Mouse (Mus musculus) embryo, embryonic 11.5 days (tissue): ENCODE data around the gene Rag1.

Source experiments
- DNase-seq: peaks from one replicate; pipeline ENCODE4 v3.0.0-alpha.2; 2012; ENCODE audit warnings: low read depth, low spot score

The Rag1 gene

GRCm38 (mm10) chr2:101638979-101639839, 10.1 kb downstream of the Rag1 start:
- peak; percentile 41 for DNase-seq

DNA sequence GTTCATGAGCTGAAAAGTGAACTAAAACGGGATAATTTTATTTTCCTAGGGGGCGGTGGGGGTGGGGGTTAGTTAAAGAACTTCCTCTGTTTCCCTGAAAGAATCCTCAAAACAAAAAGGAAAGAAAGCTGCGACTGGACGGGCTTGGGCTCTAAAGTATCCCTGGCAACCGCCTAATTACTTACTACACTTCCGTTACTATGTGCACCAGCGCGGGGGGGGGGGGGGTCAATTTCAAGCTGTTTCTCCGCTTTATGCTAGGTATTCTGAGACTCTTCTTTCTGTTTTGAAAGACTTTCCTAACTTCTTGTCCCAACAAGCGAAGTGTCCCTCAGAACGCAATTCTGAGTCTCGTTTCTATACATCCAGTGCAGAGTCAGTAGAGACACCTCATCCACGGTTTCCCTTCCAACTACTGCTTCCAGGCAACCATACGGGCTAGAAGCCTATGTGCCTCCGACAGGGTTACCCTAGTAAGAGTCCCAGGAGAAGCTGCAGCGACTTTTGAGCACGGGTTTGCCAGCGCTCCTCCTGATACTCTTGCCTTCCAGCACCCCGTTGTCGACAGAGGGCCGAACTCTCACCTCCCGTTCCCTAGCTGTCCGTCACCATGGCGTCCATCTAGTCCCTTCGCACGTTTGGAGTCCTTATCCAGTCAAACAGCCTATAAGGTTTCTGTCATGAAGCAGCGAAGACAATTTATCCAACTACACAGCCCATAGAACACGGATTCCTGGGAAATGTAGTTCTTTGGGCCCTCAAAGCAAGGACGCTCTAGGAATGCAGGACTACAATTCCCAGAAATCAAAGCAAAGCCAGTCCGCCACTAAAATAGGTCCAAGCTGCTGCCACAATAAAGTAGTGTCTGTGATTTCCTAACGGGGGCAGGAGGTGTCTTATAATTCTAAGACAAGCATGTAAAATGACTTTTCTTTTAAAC, 20.7 kb downstream of the Rag1 start:
- peak; percentile 91 for DNase-seq

GRCm38 (mm10) chr2:101627227-101627626, 22.1 kb downstream of the Rag1 start:
- DNase-seq = no peak

GRCm38 (mm10) chr2:101624526-101624925, 24.8 kb downstream of the Rag1 start, which contains the start of gene Rag2:
Rag2 (plus strand) TSS chr2:101624718.
- no peak for DNase-seq

- no peak for DNase-seq
Measured at GRCm38 (mm10) chr2:101624011-101624410, 25.3 kb downstream of the Rag1 start.

- no peak for DNase-seq
Measured at GRCm38 (mm10) chr2:101623042-101623441, 26.3 kb downstream of the Rag1 start.

- DNase-seq = no peak
Measured at GRCm38 (mm10) chr2:101621611-101622010, 27.7 kb downstream of the Rag1 start.

DNA sequence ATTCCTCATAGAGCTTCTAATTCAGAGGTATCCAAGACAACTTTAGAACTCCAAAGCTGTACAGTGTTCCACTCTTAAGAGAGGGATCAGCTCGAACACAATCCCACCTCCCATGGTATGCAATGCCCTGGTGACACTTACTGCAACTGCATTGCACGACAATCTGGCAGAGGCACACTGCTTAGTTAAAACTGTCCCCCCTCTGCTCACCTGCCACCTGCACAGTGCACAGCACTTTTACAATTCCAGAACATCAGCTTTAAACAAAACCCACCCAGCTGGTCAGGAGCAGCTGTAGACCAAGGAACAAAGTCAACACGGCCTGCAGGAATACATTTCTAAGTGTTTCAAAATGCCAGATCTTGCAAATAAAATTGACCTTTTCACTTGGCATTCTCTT, 28.4 kb downstream of the Rag1 start:
- no peak for DNase-seq

- no peak for DNase-seq
Measured at GRCm38 (mm10) chr2:101618373-101618772, 30.9 kb downstream of the Rag1 start.

DNA sequence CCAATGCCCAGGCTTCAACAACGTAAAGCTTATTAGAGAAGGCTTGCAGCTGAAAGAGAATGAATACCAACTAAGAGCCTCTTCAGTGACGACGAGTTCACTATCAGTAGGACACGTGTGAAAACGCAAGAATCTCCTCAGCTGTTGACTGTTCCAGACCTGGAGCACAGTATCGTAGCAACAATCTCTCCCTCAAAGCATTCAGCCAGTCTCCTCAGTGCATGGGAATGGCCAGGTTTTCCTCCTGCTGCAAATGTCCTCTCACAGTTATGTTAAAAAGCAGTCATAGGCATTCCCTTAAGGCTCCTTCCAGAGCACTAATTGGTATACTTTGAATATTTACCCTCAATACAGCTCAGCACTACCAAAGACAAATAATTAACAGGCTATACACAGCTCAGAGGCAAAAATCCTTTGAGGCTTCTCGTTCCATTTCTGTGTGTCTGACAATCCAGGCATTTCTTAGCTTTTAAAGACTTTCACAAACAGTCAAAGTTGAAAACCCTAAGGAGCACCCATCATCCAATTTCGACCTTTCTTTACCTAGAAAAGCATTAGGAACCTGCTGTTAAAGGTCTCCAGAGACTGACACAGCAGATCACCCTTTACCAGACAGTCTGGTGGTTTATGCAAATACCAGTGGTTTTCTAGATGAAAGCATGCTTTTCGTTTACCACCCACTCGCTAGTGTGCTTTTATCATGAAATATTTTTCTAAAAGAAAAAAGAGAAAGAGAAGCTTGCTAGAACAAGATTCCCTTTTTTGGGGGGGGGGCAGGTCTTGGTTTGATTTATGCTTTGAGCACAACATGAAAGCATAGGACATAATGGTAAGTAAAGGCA, 33.6 kb downstream of the Rag1 start:
- no peak for DNase-seq

- no peak for DNase-seq
Measured at GRCm38 (mm10) chr2:101610861-101611260, 38.4 kb downstream of the Rag1 start.

DNA sequence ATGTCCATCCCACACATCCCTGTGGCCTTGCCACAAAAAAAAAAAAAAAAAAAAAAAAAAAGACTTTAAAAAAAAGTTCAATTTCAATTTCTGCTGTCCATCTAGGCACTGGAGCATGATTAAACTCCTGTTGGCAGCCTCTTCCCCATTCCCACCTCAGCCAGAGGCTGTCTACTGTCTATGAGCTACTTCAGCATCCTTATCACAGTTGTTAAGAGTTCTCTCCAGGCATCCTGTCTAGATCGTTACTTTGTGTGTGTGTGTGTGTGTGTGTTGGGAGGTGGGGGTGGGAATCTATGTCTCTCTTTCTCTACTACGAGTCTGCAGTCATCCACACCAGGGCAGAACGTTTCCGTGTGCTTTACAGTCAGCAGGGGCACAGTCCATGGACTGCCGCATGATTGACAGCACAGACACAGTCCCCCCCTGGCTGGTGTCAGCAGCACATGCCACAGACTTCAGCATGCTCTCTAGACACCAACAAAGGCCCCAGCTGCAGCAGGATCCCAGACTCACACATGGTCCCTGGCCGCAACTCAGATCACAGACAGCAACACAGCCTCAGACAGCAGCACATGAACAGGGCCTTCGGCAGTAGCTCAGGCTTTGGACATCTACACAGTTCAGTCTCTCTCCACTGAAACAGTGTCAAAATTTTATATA, 40.9 kb downstream of the Rag1 start:
- DNase-seq = no peak

- DNase-seq = no peak
Measured at GRCm38 (mm10) chr2:101603099-101603498, 46.2 kb downstream of the Rag1 start.

- no peak for DNase-seq
Measured at GRCm38 (mm10) chr2:101600703-101601102, 48.6 kb downstream of the Rag1 start.

- DNase-seq = no peak
Measured at GRCm38 (mm10) chr2:101598190-101599181, 50.8 kb downstream of the Rag1 start.

GRCm38 (mm10) chr2:101597186-101597585, 52.1 kb downstream of the Rag1 start:
- DNase-seq = no peak

DNA sequence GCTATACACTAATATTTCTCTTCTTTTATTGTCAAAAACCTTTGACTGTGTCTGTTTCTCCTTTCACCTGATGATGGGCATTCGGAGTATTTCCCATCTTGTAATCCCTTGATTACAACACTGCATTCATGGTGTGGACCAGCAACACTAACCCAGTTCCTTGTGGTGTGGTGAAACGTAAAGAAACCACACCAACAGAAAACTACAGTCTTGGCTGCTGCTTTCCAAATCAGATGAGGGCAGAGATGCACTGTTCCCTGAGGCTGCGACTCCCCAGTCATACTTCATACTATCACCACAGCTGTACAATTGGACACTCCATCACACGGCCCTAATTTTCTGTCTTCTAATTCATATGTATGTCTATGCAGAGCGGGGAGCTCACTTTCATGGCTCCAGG, 54.6 kb downstream of the Rag1 start:
- DNase-seq = no peak

DNA sequence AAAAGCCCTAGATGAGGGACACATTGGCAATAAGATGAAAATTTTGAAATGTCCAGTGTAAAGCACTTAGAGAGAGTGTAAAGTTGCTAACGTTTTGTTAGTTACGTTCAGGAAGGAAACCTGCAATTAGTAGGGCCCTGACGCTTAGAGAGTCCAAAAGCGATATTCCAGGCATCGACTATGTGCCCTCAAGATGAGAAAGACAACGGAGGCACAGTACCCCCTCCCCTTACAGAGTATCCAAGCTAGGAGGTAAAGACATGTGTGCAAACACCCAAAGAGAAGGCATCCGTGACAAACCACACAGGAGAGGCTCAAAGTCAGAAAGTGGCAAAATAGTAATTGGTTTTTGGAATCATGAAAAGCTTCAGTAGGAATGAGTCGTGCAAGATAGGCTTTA, 56.4 kb downstream of the Rag1 start:
- no peak for DNase-seq

DNA sequence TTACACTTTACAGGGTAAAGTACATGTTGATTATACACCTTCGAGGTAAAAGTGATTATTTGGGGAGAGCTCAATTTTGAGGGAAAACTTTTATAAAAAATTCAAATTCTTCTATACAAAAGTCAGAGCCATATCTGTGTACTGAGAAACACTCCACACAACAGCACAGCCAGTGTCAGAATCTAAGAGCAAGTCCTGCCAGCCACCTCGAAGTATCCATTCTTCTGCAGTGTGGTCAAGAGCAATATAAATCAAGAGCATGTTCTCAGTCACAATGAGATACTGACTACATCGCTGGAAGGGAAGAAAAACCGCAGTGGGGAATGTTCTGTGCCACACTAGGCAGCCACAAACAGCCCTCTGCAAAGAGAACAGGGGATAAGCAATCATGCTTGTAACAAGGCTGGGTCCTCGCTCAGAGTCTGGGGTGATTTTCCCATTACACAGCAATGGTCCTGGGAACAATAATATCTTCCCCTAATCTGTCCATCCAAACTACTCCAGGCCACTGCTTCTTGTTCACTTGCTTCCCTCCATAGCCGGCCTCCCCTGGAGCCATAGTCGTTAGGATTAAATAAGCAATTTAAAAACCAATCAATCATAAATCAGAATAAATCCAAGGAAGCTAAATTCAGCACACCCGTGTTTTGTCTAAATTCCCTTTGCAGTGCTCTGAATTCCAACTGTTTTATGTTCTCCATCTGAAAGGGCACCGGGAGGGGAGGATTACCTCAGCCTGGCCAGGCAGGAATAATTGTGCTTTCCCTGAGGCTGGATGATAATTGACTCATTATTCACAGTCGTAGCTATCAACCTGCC, 57.1 kb downstream of the Rag1 start:
- peak; percentile 39 for DNase-seq
